Mouse (Mus musculus) adipose tissue, adult 10 weeks (tissue): ENCODE measurements around the gene Vmn1r229. TPM values are rescaled to one million over a fixed set of nuclear protein-coding genes. Genes with fewer than 3 reads are reported as not detected.

Experiments used
- polyA plus RNA-seq: library from polyadenylated mRNA; stranded (reverse); fragments of 350-450 nt; fragmentation: Illumina TruSeq; extraction: RNeasy Lipid Tissue Mini Kit (QIAGEN cat#74804); gene quantifications from one replicate; pipeline ENCODE4 v1.2.3, GENCODE M21; 2014; ENCODE audit warnings: low read depth, low replicate concordance

Gene Vmn1r229
- not detected for polyA plus RNA-seq

GRCm38 (mm10) chr17:20811255-20811654 lies at the start of gene Vmn1r229:
Vmn1r229 (plus strand) TSS chr17:20811555.

DNA sequence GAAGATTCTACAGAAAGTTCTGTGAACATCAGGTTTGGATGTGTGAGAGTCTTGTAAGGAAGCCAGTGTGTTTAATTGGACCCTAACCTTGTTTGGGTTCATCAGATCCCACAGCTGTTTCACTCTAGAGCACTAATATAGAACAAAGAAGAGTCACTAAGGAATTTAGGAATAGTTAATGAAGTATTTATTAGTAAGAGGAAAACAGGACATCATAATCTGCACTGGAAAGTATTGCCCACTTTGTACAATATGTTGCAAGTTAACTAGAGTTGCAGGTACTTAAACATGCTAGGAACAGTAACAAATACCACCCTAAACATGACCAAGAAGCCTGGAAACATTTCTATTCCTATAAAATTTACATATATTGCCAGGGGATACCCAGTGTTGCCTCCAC lies 25.3 kb upstream of the Vmn1r229 start, which contains the start of gene Vmn1r228:
Vmn1r228 (minus strand) TSS at position 101 of the 400 bp plus-strand sequence.

DNA sequence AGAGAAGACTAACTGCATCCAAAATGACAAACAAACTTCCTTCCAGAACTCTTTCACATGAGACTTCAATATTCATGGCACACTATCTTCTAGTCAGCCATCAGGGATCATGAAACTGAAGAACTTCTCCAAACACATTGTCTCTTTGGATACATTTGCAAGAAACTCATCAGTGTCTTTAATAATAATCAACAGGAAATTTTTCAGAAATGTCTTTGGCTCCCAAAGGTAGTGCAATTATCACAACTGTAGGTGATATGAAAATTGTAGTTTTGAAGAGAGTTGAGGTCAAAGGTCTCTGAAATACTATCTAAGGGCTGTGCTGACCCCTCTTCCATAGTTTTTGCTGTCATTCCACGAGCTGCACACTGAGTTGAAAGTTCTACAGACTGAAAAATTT lies 28.8 kb downstream of the Vmn1r229 start, which contains the start of gene Vmn1r230:
Vmn1r230 (plus strand) TSS at position 301 of the 400 bp plus-strand sequence.

Other genes starting within 250 kb of the Vmn1r229 start
- gene Vmn2r109, start 246.8 kb upstream of the Vmn1r229 start, polyA plus RNA-seq = not detected
- not detected for gene Vmn2r110, start 215.1 kb upstream of the Vmn1r229 start, polyA plus RNA-seq
- not detected for gene Fpr-rs3, start 186.7 kb upstream of the Vmn1r229 start, polyA plus RNA-seq
- gene Vmn1r226, start 128.7 kb upstream of the Vmn1r229 start, polyA plus RNA-seq = not detected
- not detected for gene Vmn1r227, start 81.7 kb upstream of the Vmn1r229 start, polyA plus RNA-seq
- not detected for gene Vmn1r228, start 25.4 kb upstream of the Vmn1r229 start, polyA plus RNA-seq
- not detected for gene Vmn1r230, start 28.9 kb downstream of the Vmn1r229 start, polyA plus RNA-seq
- not detected for gene Vmn1r231, start 93.5 kb downstream of the Vmn1r229 start, polyA plus RNA-seq
- not detected for gene Vmn1r232, start 108.2 kb downstream of the Vmn1r229 start, polyA plus RNA-seq
- gene Ppp2r1a, start 133.8 kb downstream of the Vmn1r229 start, polyA plus RNA-seq = 161 TPM
- not detected for gene Vmn1r233, start 184.9 kb downstream of the Vmn1r229 start, polyA plus RNA-seq
- 15.0 TPM for gene Zfp160, start 197.3 kb downstream of the Vmn1r229 start, polyA plus RNA-seq